Mouse (Mus musculus): ENCODE results near the gene Klrb1. TPM values are rescaled to one million over a fixed set of nuclear protein-coding genes. Genes with fewer than 3 reads are reported as not detected.
"Not testable (repeated sequence)": the region's sequence is repeated elsewhere in the genome, so short reads cannot be mapped to it uniquely, and the experiment has no call there.

Klrb1 gene
- polyA plus RNA-seq, 1 experiment from 2014 or later: not detected

DNA sequence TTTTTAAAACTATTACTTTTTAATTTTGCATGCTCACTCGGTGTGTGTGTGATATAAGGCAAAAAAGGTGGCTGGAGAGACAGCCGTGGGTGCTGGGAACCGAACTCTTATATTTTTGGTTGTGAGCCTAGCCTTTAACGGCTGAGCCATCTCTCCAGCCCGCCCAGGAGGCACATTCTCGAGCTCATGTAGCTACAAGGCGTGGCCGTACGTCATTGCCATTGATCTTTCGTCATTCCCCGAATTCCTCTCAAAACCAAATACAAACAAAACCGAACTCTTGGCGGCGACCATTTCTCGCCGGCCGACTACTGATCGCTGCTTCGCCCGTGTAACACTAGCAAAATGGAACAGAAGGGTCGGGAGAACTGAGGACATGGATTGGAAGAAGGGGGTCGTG, 37.2 kb upstream of the Klrb1 start:
- Histone ChIP-seq H3K27ac (replicated peaks) (peak overlapping the region; percentile 75), H3K4me3 (peak overlapping the region; percentile 60)

DNA sequence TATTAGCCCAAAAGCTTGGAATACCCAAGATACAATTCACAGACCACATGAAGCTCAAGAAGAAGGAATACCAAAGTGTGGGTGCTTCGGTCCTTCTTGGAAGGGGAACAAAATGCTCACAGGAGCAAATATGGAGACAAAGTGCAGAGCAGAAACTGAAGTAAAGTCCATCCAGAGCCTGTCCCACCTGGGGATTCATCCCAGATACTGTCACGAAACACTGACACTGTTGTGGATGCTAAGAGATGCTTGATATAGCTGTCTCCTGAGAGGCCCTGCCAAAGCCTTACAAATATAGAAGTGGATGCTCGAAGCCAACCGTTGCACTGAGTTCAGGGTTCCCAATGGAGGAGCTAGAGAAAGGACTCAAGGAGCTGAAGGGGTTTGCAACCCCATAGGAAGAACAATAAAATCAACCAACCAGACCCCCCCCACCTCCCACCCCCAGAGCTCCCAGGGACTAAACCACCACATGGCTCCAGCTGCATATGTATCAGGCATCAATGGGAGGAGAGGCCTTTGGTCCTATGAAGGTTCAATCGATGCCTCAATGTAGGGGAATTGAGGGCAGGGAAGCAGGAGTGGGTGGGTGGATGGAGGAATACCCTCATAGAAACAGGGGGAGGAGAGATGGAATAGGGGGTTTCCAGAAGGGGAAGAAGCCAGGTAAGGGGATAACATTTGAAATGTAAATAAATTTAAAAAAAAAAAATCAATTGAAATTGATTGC, 36.5 kb upstream of the Klrb1 start:
- Histone ChIP-seq H3K4me3 (peak overlapping the region; percentile 60; the same call in 1 of the 2 replicates), H3K9ac (replicated peaks) (no peak overlapping the region), H3K27ac (replicated peaks) (no peak overlapping the region), H3K9me3 (no peaks in the 10 kb centered on the region), H3K4me2 (replicated peaks) (peak overlapping the region; percentile 37), H3K36me3 (no peaks in the 10 kb centered on the region), H3K4me1 (no peaks in the 10 kb centered on the region), H3K27me3 (no peaks in the 10 kb centered on the region)
- WGBS: 78% methylated on average over 5 of the region's 5 CpGs
- no peak for ATAC-seq (ENCODE audit: low FRiP score, low read depth)

More for the DNA sequence above, 37.2 kb upstream of the Klrb1 start:
- not testable (repeated sequence) for H3K36me3 ChIP-seq, H3K4me1 ChIP-seq, H3K9me3 ChIP-seq, H3K27me3 ChIP-seq
- peak overlapping the region; percentile 68 for H3K9ac ChIP-seq (replicated peaks)
- peak overlapping the region; percentile 37 for H3K4me2 ChIP-seq (replicated peaks)
- peak; percentile 31 for ATAC-seq (ENCODE audit: low FRiP score, low read depth)
- whole genome bisulfite sequencing: 2% methylated on average over 22 of the region's 22 CpGs

- H3K36me3 ChIP-seq; H3K4me3 ChIP-seq; H3K4me1 ChIP-seq; H3K27me3 ChIP-seq; H3K9me3 ChIP-seq; H3K27ac ChIP-seq (replicated peaks); ATAC-seq (ENCODE audit: low FRiP score, low read depth); H3K9ac ChIP-seq (replicated peaks); H3K4me2 ChIP-seq (replicated peaks): not testable (repeated sequence)
- WGBS: 72% methylated on average over 4 of the region's 4 CpGs
These were observed 32.5 kb upstream of the Klrb1 start for GRCm38 (mm10) chr6:128755402-128755763.

GRCm38 (mm10) chr6:128754748-128755401, 32.0 kb upstream of the Klrb1 start:
- not testable (repeated sequence) for H3K4me1 ChIP-seq; H3K4me2 ChIP-seq (replicated peaks); H3K27me3 ChIP-seq; H3K9me3 ChIP-seq; H3K36me3 ChIP-seq; H3K27ac ChIP-seq (replicated peaks); H3K9ac ChIP-seq (replicated peaks); H3K4me3 ChIP-seq; ATAC-seq (ENCODE audit: low FRiP score, low read depth)
- WGBS: 84% methylated on average over 12 of the region's 12 CpGs

GRCm38 (mm10) chr6:128754265-128754664, 31.4 kb upstream of the Klrb1 start:
- ATAC-seq (ENCODE audit: low FRiP score, low read depth): peak; percentile 59
- WGBS: 39% methylated on average over 10 of the region's 10 CpGs
- peak overlapping the region; percentile 13; the same call in 1 of the 2 replicates for H3K4me2 ChIP-seq (replicated peaks)

DNA sequence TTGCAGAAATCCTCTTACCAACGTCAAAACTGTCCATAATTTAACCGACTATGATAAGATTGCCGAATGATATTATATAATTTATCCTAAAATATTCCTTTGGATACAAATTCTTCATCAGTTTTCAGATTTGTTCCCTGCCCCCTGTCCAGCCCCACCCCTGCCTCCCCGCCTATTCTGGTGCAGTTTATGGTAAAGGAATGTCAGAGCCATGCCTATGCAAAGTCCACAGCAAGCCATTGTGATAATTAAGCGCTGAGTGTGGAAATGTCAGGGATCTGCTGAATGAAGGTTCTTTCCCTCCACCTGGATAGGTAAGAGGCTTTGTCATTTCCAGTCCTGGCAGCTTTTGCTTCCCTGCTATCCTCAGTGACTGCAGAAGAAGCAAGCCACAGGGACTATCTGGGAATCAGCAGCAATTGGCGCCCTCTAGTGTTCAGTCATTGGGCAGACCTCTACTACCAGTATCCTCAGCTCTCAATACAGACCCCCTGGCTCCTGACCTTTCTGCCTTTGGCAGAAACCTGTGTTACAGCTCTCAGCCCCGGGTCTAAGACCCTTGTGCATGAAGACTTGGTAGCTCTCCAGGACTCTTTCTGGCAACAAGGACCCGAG, 30.9 kb upstream of the Klrb1 start:
- peak; percentile 92 for ATAC-seq (ENCODE audit: low FRiP score, low read depth)
- H3K27me3 ChIP-seq; H3K9me3 ChIP-seq; H3K27ac ChIP-seq (replicated peaks); H3K36me3 ChIP-seq; H3K4me3 ChIP-seq; H3K9ac ChIP-seq (replicated peaks); H3K4me1 ChIP-seq: not testable (repeated sequence)
- peak overlapping the region; percentile 13; the same call in 1 of the 2 replicates for H3K4me2 ChIP-seq (replicated peaks)
- 40% methylated on average over 8 of the region's 8 CpGs for WGBS

More at GRCm38 (mm10) chr6:128754265-128754664, 31.4 kb upstream of the Klrb1 start:
- not testable (repeated sequence) for H3K9me3 ChIP-seq; H3K27ac ChIP-seq (replicated peaks); H3K9ac ChIP-seq (replicated peaks); H3K4me1 ChIP-seq; H3K4me3 ChIP-seq; H3K27me3 ChIP-seq; H3K36me3 ChIP-seq

- not testable (repeated sequence) for H3K9ac ChIP-seq (replicated peaks); H3K36me3 ChIP-seq; H3K27me3 ChIP-seq; H3K4me2 ChIP-seq (replicated peaks); H3K9me3 ChIP-seq; H3K4me3 ChIP-seq; ATAC-seq (ENCODE audit: low FRiP score, low read depth); H3K4me1 ChIP-seq; H3K27ac ChIP-seq (replicated peaks)
- WGBS: 78% methylated on average over 6 of the region's 6 CpGs
These were observed 24.1 kb upstream of the Klrb1 start for GRCm38 (mm10) chr6:128747006-128747405.

- WGBS: 83% methylated on average over 7 of the region's 7 CpGs
These were observed 14.6 kb upstream of the Klrb1 start for GRCm38 (mm10) chr6:128737445-128737844.

DNA sequence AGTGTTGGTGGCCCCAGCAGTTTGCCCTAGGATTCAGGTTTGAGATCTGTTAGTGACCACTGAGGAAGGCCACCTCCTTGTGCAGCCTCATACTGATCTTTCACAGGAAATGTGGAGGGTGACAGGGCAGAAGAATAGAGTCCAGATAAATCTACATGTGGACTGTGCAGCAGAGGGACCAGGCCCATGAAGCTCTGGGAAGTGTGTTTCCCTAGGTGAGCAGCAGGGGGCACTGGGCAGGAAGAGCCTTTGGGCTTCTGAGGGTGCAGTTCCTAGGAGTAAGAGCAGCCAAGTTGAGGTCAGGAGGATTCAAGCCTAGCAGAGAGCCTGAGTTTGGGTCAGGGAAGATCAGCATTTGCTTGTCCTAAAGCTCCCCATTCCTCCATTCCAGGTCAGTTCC, 13.2 kb upstream of the Klrb1 start:
- H3K27me3 ChIP-seq: no peaks in the 10 kb centered on the region
- H3K9ac ChIP-seq (replicated peaks): no peak overlapping the region
- no peak overlapping the region for H3K27ac ChIP-seq (replicated peaks)
- ATAC-seq (ENCODE audit: low FRiP score, low read depth): 0 out of 2 replicates have a peak, but pooled peaks have one; percentile 9
- no peaks in the 10 kb centered on the region for H3K36me3 ChIP-seq
- H3K4me1 ChIP-seq: no peaks in the 10 kb centered on the region
- H3K4me3 ChIP-seq: no peak overlapping the region
- H3K9me3 ChIP-seq: no peaks in the 10 kb centered on the region
- H3K4me2 ChIP-seq (replicated peaks): no peak overlapping the region

More at GRCm38 (mm10) chr6:128737445-128737844, 14.6 kb upstream of the Klrb1 start:
- Histone ChIP-seq H3K27ac (replicated peaks) (no peak overlapping the region), H3K36me3 (no peaks in the 10 kb centered on the region), H3K27me3 (no peaks in the 10 kb centered on the region), H3K4me2 (replicated peaks) (no peak overlapping the region), H3K9ac (replicated peaks) (no peak overlapping the region), H3K4me3 (no peak overlapping the region), H3K4me1 (no peaks in the 10 kb centered on the region), H3K9me3 (no peaks in the 10 kb centered on the region)
- ATAC-seq (ENCODE audit: low FRiP score, low read depth): no peak

DNA sequence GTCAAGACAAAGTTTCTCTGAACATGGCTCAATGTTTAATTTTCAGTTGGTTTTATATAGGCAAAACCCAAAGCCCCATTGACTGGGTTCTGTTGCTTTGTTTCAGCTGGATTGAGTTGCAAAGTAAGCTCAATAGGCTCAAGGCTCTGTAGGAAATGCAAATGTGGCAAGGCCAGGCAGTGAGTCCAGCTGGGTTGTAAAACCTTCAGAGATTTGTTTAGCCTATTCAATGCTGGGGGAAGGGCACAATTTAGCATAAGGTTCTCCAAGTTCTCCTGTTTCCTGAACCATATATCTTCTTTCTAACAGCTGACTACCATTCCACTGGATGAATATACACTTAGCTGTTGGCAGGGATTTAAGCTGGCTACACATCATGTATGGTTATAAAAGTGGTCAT, 12.0 kb upstream of the Klrb1 start:
- Histone ChIP-seq H3K27me3 (no peaks in the 10 kb centered on the region), H3K36me3 (no peaks in the 10 kb centered on the region), H3K4me2 (replicated peaks) (no peak overlapping the region), H3K4me1 (no peaks in the 10 kb centered on the region), H3K9ac (replicated peaks) (no peak overlapping the region), H3K27ac (replicated peaks) (no peak overlapping the region), H3K9me3 (no peaks in the 10 kb centered on the region), H3K4me3 (no peak overlapping the region)
- no peak for ATAC-seq (ENCODE audit: low FRiP score, low read depth)

GRCm38 (mm10) chr6:128733908-128734679, 11.2 kb upstream of the Klrb1 start:
- no peak for ATAC-seq (ENCODE audit: low FRiP score, low read depth)
- Histone ChIP-seq H3K36me3 (no peaks in the 10 kb centered on the region), H3K4me1 (no peaks in the 10 kb centered on the region), H3K27ac (replicated peaks) (no peak overlapping the region), H3K9ac (replicated peaks) (no peak overlapping the region), H3K27me3 (no peaks in the 10 kb centered on the region), H3K9me3 (no peaks in the 10 kb centered on the region), H3K4me3 (no peak overlapping the region), H3K4me2 (replicated peaks) (no peak overlapping the region)
- 72% methylated on average over 5 of the region's 5 CpGs for WGBS

DNA sequence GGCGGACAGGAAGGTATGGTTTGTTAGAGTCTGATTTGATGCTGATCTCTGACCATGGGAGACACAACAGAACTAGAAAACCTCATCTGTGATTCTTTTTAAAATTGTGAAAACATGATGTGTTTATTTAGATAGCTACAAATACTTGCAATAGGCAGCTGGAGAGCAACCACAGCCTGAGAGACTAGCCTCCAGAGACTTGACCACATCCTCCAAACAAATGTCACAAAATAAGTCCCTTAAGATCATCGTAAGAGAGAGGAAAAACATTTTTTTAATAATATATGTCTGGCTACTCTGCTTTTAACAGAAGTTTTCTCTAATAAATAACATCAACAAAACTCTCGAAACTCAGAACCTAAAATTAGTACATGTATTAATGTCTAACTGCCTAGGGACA, 9.2 kb upstream of the Klrb1 start:
- H3K4me1 ChIP-seq: no peaks in the 10 kb centered on the region
- 84% methylated on average over 3 of the region's 3 CpGs for WGBS
- H3K27ac ChIP-seq (replicated peaks): no peak overlapping the region

More for the DNA sequence above, 9.2 kb upstream of the Klrb1 start:
- H3K27me3 ChIP-seq: no peaks in the 10 kb centered on the region
- no peaks in the 10 kb centered on the region for H3K9me3 ChIP-seq
- H3K4me3 ChIP-seq: no peak overlapping the region
- H3K4me2 ChIP-seq (replicated peaks): no peak overlapping the region
- ATAC-seq (ENCODE audit: low FRiP score, low read depth): no peak
- no peak overlapping the region for H3K9ac ChIP-seq (replicated peaks)
- no peaks in the 10 kb centered on the region for H3K36me3 ChIP-seq
